Mouse (Mus musculus) CH12.LX (cell line): ENCODE measurements around the gene Clpsl2.

Source experiments
- CTCF ChIP-seq, 2 experiments: IDR thresholded peaks in 1 of 2; conservative IDR thresholded peaks in 1 of 2; 2 replicates each; pipeline ENCODE4 v1.5.1; 2011 to 2012; ENCODE audit warnings: low read depth in 2 of 2, low read length in 2 of 2, improper control_type of control experiment in 1 of 2, inconsistent platforms in 1 of 2, mild to moderate bottlenecking in 1 of 2, moderate library complexity in 1 of 2
- JUND ChIP-seq: conservative IDR thresholded peaks from 2 replicates; pipeline ENCODE4 v1.6.1; 2011; ENCODE audit warnings: low read depth, low read length, improper control_type of control experiment
- MAX ChIP-seq: IDR thresholded peaks from 2 replicates; pipeline ENCODE4 v1.6.1; 2011; ENCODE audit warnings: low read length, improper control_type of control experiment
- POLR2A ChIP-seq: IDR thresholded peaks from 2 replicates; pipeline ENCODE4 v1.6.1; 2011; ENCODE audit warnings: low read depth, mild to moderate bottlenecking, improper control_type of control experiment, low read length
- POLR2AphosphoS2 ChIP-seq: IDR thresholded peaks from 2 replicates; pipeline ENCODE4 v1.6.1; 2011; ENCODE audit warnings: low read depth, low read length, improper control_type of control experiment
- RAD21 ChIP-seq: IDR thresholded peaks from 2 replicates; pipeline ENCODE4 v1.6.1; 2011; ENCODE audit warnings: low read depth, mild to moderate bottlenecking, low read length, improper control_type of control experiment, moderate library complexity
- RCOR1 ChIP-seq: conservative IDR thresholded peaks from 2 replicates; pipeline ENCODE4 v1.6.1; 2012; ENCODE audit warnings: low read depth, mild to moderate bottlenecking, inconsistent platforms, low read length, improper control_type of control experiment
- TCF12 ChIP-seq: IDR thresholded peaks from 2 replicates; pipeline ENCODE4 v1.6.1; 2014; ENCODE audit warnings: low read depth, mild to moderate bottlenecking, inconsistent platforms, low read length, improper control_type of control experiment
- USF1 ChIP-seq: IDR thresholded peaks from 2 replicates; pipeline ENCODE4 v1.6.1; 2014; ENCODE audit warnings: low read depth, mild to moderate bottlenecking, inconsistent platforms, low read length, improper control_type of control experiment

GRCm38 (mm10) chr17:28505591-28505990, 43.6 kb upstream of the Clpsl2 start:
- TF ChIP-seq POLR2A, result no peak
- TF ChIP-seq JUND, result no peak
- no peak for TF ChIP-seq MAX
- no peak for TF ChIP-seq RCOR1
- TF ChIP-seq POLR2AphosphoS2, result no peak
- no peak for TF ChIP-seq TCF12
- TF ChIP-seq USF1, result no peak
- no peak for TF ChIP-seq RAD21
- no peak for TF ChIP-seq CTCF (conservative IDR thresholded peaks at IDR 0.05 in 1 of 2, IDR thresholded peaks at IDR 0.05 in 1 of 2; ENCODE audit: low read depth in 2 of 2, low read length in 2 of 2)
